Mouse (Mus musculus) cerebellum, adult 2 months (tissue): ENCODE data around the gene Sirt4. TPM values are rescaled to one million over a fixed set of nuclear protein-coding genes. Genes with fewer than 3 reads are reported as not detected.
"Not testable (repeated sequence)": the region's sequence is repeated elsewhere in the genome, so short reads cannot be mapped to it uniquely, and the experiment has no call there.

ENCODE experiments used
- DNase-seq, 2 experiments: peaks; one replicate each; pipeline ENCODE4 v3.0.0; 2021
- H3K27ac ChIP-seq: fragments of 200-500 bp; 2 replicates; pipeline ENCODE4 v1.5.1; 2012; ENCODE audit warnings: low read length, control low read depth, inconsistent platforms; ENCODE audit not compliant: insufficient read depth
- H3K27me3 ChIP-seq: fragments of 200-500 bp; 2 replicates; pipeline ENCODE4 v1.6.1; 2012; ENCODE audit warnings: inconsistent platforms, mild to moderate bottlenecking, low read length, moderate library complexity; ENCODE audit not compliant: control insufficient read depth, insufficient read depth
- H3K4me1 ChIP-seq: fragments of 200-500 bp; 2 replicates; pipeline ENCODE4 v1.6.1; 2011; ENCODE audit warnings: low read length; ENCODE audit not compliant: control insufficient read depth, insufficient read depth
- H3K4me3 ChIP-seq: fragments of 200-500 bp; replicated peaks from 2 replicates; pipeline ENCODE3; 2011; ENCODE audit warnings: mild to moderate bottlenecking, low read depth, low read length, control low read depth; ENCODE audit not compliant: insufficient read depth
- CTCF ChIP-seq: fragments of 200-500 bp; IDR thresholded peaks from 2 replicates; pipeline ENCODE4 v1.5.1; 2011; ENCODE audit warnings: low read depth, mild to moderate bottlenecking, control low read depth, low read length, moderate library complexity, borderline replicate concordance; ENCODE audit not compliant: insufficient read depth
- POLR2A ChIP-seq: fragments of 200-500 bp; IDR thresholded peaks from 2 replicates; pipeline ENCODE4 v1.6.1; 2011; ENCODE audit warnings: low read length, control low read depth, borderline replicate concordance; ENCODE audit not compliant: insufficient read depth
- WGBS: fragments of 180-500 bp; shearing (Covaris S2); methylation state at CpG from one replicate; pipeline ENCODE4 v1.1.7; 2018; 5-methylcytosine and 5-hydroxymethylcytosine counted together
- polyA plus RNA-seq: library from polyadenylated mRNA; depleted of rRNA; stranded (reverse); fragments of >200 nt; gene quantifications from 2 replicates; pipeline ENCODE4 v1.2.3, GENCODE M21; 2012

Gene Sirt4
- polyA plus RNA-seq, 1 experiment = 114 TPM

GRCm38 (mm10) chr5:115454422-115455090, 30.0 kb downstream of the Sirt4 start:
- Histone ChIP-seq H3K4me3 (no peak overlapping the region), H3K4me1 (no peaks in the 10 kb centered on the region), H3K27ac (no peak overlapping the region), H3K27me3 (no peaks in the 10 kb centered on the region)
- 76% methylated on average over 12 of the region's 12 CpGs for WGBS
- DNase-seq = no peak
- TF ChIP-seq CTCF = no peak
- TF ChIP-seq POLR2A = no peak

DNA sequence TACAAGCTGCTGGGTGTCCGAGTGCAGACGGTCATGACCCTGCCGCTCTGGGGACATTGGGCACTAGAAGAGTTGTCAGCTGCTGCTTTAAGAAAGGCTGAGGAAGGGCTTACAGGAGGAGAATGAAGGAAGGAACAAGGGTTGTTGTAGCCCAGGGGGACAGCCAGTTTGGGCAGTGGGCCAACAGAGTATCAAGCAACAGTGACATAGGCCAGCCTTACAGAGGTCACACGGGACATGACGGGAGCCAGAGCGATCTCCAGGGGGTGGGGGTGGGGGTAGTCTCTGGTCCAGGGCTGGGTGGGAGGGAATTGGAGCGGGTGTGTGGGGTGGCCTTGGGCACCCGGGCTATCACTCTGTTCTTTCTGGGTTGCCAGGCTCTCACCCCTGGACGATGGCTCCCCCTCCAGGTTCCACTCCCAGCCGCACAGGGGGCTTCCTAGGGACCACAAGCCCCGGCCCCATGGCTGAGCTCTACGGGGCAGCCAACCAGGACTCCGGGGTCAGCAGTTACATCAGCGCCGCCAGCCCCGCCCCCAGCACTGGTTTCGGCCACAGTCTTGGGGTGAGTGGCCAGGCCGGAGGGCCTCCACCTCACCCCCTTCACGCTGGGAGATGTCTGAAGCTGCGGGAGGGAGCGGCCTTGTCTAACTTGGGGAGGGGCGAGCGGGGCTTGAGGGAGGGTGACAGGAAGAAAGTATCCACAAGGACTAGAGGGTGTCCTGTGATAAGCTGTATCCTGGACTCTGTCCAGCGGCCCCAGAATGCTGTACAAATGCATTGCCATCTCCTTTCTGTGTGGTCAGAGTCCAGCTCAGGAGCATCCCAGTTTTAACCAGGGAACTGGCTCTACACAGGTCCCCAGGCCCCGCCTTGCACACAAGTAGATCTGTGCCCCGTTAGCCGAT, 33.9 kb downstream of the Sirt4 start:
- TF ChIP-seq CTCF (no peak), POLR2A (no peak)
- DNase-seq = no peak
- no peak overlapping the region for H3K4me3 ChIP-seq
- H3K27me3 ChIP-seq = no peaks in the 10 kb centered on the region
- no peaks in the 10 kb centered on the region for H3K4me1 ChIP-seq
- 77% methylated on average over 27 of the region's 27 CpGs for WGBS
- H3K27ac ChIP-seq = no peak overlapping the region

DNA sequence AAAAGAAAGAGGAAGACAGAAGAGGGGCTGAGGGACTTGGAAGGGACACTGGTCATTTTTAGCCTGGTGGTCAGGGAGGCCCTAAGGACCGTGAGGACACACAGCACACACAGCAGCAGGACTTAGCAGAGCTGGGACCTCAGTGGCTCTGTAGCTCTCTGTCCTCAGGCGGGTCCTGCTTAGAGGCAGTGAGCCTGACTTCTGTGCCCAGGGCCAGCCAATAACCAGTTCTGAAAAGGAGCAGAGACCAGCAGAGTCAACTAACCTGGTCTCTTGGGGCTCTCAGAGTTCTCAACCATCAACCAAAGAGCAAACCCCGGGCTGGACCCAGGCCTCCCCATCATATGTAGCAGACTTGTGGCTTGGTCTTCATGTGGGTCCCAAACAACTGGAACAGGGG, 35.3 kb downstream of the Sirt4 start:
- Histone ChIP-seq H3K4me3 (no peak overlapping the region), H3K27ac (no peak overlapping the region), H3K27me3 (no peaks in the 10 kb centered on the region), H3K4me1 (no peaks in the 10 kb centered on the region)
- WGBS = 75% methylated on average over 3 of the region's 3 CpGs
- DNase-seq = no peak
- TF ChIP-seq POLR2A = no peak
- TF ChIP-seq CTCF = no peak

GRCm38 (mm10) chr5:115447108-115447507, 37.4 kb downstream of the Sirt4 start:
- WGBS = 37% methylated on average over 17 of the region's 17 CpGs
- DNase-seq = no peak
- H3K27me3 ChIP-seq = no peaks in the 10 kb centered on the region
- H3K27ac ChIP-seq = no peak overlapping the region
- H3K4me1 ChIP-seq = no peaks in the 10 kb centered on the region
- H3K4me3 ChIP-seq = no peak overlapping the region
- no peak for TF ChIP-seq CTCF
- TF ChIP-seq POLR2A = no peak

DNA sequence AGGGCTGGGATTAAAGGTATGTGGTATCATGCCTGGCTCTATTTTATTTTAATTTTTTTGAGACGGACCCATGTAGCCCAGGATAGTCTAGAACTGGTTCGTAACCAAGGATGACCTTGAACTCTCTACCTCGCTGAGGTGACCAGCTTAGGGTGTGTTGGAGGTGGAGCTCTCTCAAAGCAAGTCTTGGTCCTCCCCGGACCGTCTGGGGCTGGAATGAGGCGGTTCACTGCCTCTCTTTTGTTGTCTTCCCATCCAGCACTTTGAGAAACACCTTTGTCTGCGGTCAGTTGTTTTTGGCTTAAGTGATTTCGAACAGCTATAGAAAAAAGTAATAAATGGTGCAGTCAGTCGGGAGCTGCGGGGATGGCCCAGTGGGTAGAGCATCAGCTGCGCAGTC, 40.4 kb downstream of the Sirt4 start:
- no peak for TF ChIP-seq POLR2A
- TF ChIP-seq CTCF = no peak
- Histone ChIP-seq H3K4me3 (no peak overlapping the region), H3K27ac (no peak overlapping the region), H3K27me3 (no peaks in the 10 kb centered on the region), H3K4me1 (no peaks in the 10 kb centered on the region)
- 80% methylated on average over 11 of the region's 11 CpGs for WGBS
- no peak for DNase-seq

- not testable (repeated sequence) for H3K27me3 ChIP-seq, DNase-seq, H3K4me3 ChIP-seq, H3K4me1 ChIP-seq, H3K27ac ChIP-seq
- WGBS = 73% methylated on average over 5 of the region's 5 CpGs
- peak; percentile 59 for TF ChIP-seq CTCF
Observed at GRCm38 (mm10) chr5:115442663-115443062, 41.9 kb downstream of the Sirt4 start.

DNA sequence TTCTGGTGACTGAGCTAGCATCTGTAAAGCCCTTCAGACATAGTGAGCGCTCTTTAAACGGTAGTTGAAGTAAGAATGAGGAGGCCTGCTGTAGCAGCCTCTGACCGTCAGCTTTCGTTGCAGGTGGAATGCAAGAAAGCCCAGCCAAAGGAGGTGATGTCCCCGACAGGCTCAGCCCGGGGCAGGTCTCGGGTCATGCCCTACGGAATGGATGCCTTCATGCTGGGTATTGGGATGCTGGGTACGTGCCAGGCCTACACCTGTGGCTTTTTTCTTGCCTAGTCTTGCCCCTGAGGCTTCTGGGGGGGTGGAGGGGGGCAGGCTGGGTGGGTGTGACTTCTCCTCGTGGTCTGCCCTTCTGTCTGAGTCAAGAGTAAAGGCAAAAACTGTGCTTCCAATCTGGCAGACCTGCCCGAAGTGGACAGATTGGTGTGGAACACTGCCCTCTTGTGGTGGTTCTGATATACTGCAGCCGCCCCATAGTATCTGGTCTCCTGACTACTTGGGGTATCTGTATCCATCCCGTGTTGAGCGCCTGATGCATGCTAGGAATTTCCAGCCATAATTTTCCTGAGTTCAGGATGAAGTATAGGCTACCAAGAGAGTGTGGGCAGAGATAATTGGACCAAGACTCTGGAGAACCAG, 43.2 kb downstream of the Sirt4 start:
- WGBS = 18% methylated on average over 14 of the region's 14 CpGs
- Histone ChIP-seq H3K4me1 (peaks cover 3% of the 10 kb centered on the region; the same call in 1 of the 2 replicates), H3K27me3 (no peaks in the 10 kb centered on the region), H3K27ac (no peak overlapping the region), H3K4me3 (no peak overlapping the region)
- TF ChIP-seq POLR2A (no peak), CTCF (peak; percentile 89)
- DNase-seq = peak; percentile 77 to 84
